Mouse (Mus musculus): ENCODE results near the gene Bhlhe40.

DNA sequence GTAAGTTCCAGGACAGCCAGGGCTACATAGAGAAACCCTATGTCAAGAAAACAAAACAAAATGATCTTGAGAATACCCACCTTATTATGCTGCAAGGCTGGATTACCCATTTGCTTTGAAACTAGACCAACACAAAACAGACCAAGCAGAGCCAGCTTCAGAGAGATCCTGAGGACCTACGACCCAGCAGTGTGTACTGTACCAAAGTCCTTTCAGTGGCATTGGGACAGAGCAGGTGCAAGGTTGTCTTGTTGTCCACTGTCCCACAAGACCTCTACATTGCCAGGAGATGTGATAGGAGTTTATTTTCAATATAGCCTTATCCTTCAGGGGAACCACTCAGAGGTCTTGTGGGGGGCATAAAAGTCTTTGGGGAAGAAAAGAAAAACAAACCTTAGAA lies 22.7 kb downstream of the Bhlhe40 start:
- TF ChIP-seq EP300 (IDR thresholded peaks at IDR 0.05), result no peak
- no peak for TF ChIP-seq CTCF (IDR thresholded peaks at IDR 0.05)

Data from lung, postnatal 0 days (tissue).